Mouse (Mus musculus) cortical plate, adult 2 months (tissue): ENCODE results near the gene Ckb. TPM values are rescaled to one million over a fixed set of nuclear protein-coding genes. Genes with fewer than 3 reads are reported as not detected.

Source experiments
- H3K27ac ChIP-seq: fragments of 200-500 bp; 2 replicates; pipeline ENCODE4 v1.5.1; 2012; ENCODE audit warnings: low read length, control low read depth, inconsistent platforms; ENCODE audit not compliant: insufficient read depth
- H3K4me1 ChIP-seq: fragments of 200-500 bp; 2 replicates; pipeline ENCODE4 v1.6.1; 2011; ENCODE audit warnings: low read length; ENCODE audit not compliant: control insufficient read depth, insufficient read depth
- H3K4me3 ChIP-seq: fragments of 200-500 bp; 2 replicates; pipeline ENCODE4 v1.5.1; 2011; ENCODE audit warnings: mild to moderate bottlenecking, low read length, control low read depth; ENCODE audit not compliant: insufficient read depth
- CTCF ChIP-seq: fragments of 200-500 bp; IDR thresholded peaks from 2 replicates; pipeline ENCODE4 v1.5.1; 2011; ENCODE audit warnings: mild to moderate bottlenecking, control low read depth, low read length; ENCODE audit not compliant: insufficient read depth; ENCODE audit errors: extremely low read depth
- POLR2A ChIP-seq: fragments of 200-500 bp; IDR thresholded peaks from 2 replicates; pipeline ENCODE4 v1.6.1; 2011; ENCODE audit warnings: mild to moderate bottlenecking, low read length, control low read depth; ENCODE audit not compliant: insufficient read depth; ENCODE audit errors: extremely low read depth
- polyA plus RNA-seq: library from polyadenylated mRNA; depleted of rRNA; stranded (reverse); fragments of >200 nt; gene quantifications from 2 replicates; pipeline ENCODE4 v1.2.3, GENCODE M21; 2012

Ckb gene
- polyA plus RNA-seq, 1 experiment: 3,325 TPM

GRCm38 (mm10) chr12:111704609-111705008 lies 32.5 kb upstream of the Ckb start:
- peak overlapping the region; percentile 32; the same call in 1 of the 2 replicates for H3K27ac ChIP-seq
- no peak overlapping the region for H3K4me3 ChIP-seq
- H3K4me1 ChIP-seq: peaks cover 10% of the 10 kb centered on the region
- no peak for TF ChIP-seq POLR2A
- no peak for TF ChIP-seq CTCF

DNA sequence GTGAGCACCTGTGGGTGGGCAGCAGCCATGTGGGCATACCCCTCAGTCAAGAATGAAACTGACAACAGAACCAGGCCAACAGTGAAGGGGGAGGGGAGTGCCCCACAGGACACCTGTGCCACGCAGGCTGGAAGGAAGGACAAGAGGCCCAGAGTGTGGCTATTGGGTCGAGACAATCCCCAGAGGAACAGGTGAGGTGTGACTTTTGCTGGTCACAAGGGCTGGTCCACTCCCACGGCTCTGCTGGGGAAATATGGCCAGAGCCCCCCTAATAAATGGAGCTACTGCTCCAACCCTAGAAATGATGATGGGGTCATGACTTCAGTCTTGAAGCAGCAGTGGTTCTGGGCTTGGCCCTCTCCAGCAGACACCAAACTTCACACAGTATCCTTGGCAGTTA lies 31.2 kb upstream of the Ckb start:
- peaks cover 10% of the 10 kb centered on the region for H3K4me1 ChIP-seq
- H3K4me3 ChIP-seq: no peak overlapping the region
- no peak overlapping the region for H3K27ac ChIP-seq
- TF ChIP-seq POLR2A (no peak), CTCF (no peak)

- Histone ChIP-seq H3K27ac (peak overlapping the region; percentile 55; the same call in 1 of the 2 replicates), H3K4me1 (peaks cover 9% of the 10 kb centered on the region), H3K4me3 (no peak overlapping the region)
- TF ChIP-seq POLR2A: no peak
- TF ChIP-seq CTCF: no peak
Measured at GRCm38 (mm10) chr12:111700920-111701458, 28.9 kb upstream of the Ckb start.

DNA sequence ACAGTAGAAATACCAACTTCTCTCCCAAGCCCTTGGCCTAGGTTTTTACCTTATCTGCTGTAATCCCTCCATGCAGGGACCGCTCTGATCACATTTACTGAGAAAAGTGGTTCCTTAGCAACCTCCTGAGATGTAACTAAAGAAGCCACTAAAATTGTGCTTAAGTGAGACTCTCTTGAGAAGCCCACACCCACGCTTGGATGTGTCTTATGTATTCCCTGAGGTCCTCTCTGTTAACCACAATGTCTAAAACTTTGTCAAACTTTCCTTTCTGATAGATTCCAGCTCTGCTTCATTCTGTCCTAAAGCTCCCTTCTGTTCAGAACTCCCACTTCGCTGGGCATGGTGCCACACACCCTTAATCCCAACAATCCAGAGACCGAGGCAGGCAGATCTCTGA lies 27.4 kb upstream of the Ckb start:
- no peak for TF ChIP-seq CTCF
- no peak for TF ChIP-seq POLR2A
- Histone ChIP-seq H3K27ac (peak overlapping the region; percentile 66; the same call in 1 of the 2 replicates), H3K4me1 (peaks cover 12% of the 10 kb centered on the region), H3K4me3 (no peak overlapping the region)

GRCm38 (mm10) chr12:111698346-111698913 lies 26.3 kb upstream of the Ckb start:
- TF ChIP-seq POLR2A: no peak
- no peak for TF ChIP-seq CTCF
- Histone ChIP-seq H3K4me1 (peaks cover 16% of the 10 kb centered on the region), H3K4me3 (no peak overlapping the region), H3K27ac (0 out of 2 replicates have a peak overlapping the region, but pooled peaks have one; percentile 24)

GRCm38 (mm10) chr12:111697708-111698107 lies 25.6 kb upstream of the Ckb start:
- no peak for TF ChIP-seq CTCF
- TF ChIP-seq POLR2A: no peak
- Histone ChIP-seq H3K27ac (no peak overlapping the region), H3K4me3 (no peak overlapping the region), H3K4me1 (peaks cover 16% of the 10 kb centered on the region)

- Histone ChIP-seq H3K27ac (0 out of 2 replicates have a peak overlapping the region, but pooled peaks have one; percentile 40), H3K4me3 (no peak overlapping the region), H3K4me1 (peaks cover 18% of the 10 kb centered on the region)
- TF ChIP-seq CTCF (peak; percentile 85), POLR2A (no peak)
Measured at GRCm38 (mm10) chr12:111696239-111696638, 24.1 kb upstream of the Ckb start.

DNA sequence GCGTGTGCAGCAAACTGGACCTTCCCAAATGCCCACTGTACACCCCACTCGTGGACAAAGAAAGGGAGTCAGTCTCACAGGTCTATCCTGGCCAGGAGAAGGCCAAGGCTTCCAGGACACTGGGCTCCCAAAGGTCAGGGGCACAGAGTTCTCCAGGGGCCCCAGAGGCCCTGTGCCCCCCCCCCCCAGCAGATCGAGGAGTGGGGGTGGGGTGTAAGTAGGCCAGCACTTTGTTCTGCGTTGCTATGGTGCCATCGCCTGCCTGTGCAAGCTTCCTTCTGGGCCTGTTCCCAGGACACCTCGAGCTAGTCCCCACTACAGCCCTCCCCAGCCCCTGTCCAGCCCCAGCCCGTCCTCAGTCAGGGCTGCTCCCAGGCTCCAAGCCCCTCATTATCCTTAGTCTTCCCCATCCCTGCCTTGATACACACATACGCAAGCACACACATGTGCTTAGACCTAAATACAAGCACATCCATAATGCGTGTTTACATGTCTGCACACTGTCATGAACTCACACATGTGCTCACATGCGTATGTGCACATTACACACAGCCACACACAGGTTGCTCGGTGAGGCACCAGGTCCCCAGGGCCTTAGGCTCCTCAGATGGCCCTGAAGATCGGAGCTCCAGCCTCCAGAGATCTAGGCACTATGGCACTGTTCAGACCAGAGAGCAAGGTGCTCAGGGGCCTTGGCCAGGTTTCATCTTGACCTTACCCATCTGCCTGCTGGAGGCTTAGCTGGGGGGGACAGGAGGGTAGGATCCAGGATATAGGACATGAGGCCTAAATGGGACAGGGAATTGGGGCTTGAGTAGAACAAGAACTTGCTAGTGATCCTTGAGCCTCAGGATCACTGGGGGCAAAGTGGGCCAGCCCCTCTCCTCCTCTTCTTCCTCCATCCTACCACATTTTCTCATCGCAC lies 23.0 kb upstream of the Ckb start:
- TF ChIP-seq CTCF (no peak), POLR2A (no peak)
- Histone ChIP-seq H3K4me1 (peaks cover 14% of the 10 kb centered on the region), H3K27ac (peak overlapping the region; percentile 51), H3K4me3 (no peak overlapping the region)

- peaks cover 14% of the 10 kb centered on the region for H3K4me1 ChIP-seq
- no peak for TF ChIP-seq CTCF
- TF ChIP-seq POLR2A: no peak
- no peak overlapping the region for H3K4me3 ChIP-seq
- H3K27ac ChIP-seq: peak overlapping the region; percentile 89
Measured at GRCm38 (mm10) chr12:111694271-111694781, 22.2 kb upstream of the Ckb start.
